Mouse (Mus musculus) v-Abl transformed pro-B cells (cell line): ENCODE results near the gene B3galt4.
"Not testable (repeated sequence)": the region's sequence is repeated elsewhere in the genome, so short reads cannot be mapped to it uniquely, and the experiment has no call there.

Experiments used
- in situ Hi-C, 2 experiments: fragments of 400-800 bp; cut with MboI; formaldehyde crosslinking; loops; one replicate each; pipeline ENCODE4 v1.15.1; 2025; ENCODE audit not compliant: unreplicated experiment in 2 of 2

The B3galt4 gene

DNA sequence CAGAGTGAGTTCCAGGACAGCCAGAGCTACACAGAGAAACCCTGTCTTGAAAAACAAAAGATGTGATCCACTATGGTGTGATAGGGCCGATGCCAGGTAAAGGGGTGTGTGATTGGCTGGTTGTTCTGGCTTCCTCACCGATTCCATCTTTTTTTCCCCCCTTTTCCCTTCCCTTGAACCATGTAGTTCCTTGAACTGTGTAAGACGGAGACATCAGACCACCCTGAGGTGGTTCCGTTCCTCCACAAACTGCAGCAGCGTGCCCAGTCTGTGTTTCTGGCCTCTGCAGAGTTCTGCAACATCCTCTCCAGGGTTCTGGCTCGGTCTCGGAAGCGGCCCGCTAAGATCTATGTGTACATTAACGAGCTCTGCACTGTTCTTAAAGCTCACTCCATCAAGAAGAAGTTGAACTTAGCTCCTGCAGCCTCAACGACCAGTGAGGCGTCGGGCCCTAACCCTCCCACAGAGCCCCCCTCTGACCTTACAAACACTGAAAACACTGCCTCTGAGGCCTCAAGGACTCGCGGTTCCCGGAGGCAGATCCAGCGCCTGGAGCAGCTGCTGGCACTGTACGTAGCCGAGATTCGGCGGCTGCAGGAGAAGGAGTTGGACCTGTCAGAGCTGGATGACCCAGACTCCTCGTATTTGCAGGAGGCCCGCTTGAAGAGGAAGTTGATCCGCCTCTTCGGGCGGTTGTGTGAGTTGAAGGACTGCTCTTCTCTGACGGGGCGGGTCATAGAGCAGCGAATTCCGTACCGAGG lies 40.1 kb downstream of the B3galt4 start:
- in situ Hi-C loops, result no loop called here

DNA sequence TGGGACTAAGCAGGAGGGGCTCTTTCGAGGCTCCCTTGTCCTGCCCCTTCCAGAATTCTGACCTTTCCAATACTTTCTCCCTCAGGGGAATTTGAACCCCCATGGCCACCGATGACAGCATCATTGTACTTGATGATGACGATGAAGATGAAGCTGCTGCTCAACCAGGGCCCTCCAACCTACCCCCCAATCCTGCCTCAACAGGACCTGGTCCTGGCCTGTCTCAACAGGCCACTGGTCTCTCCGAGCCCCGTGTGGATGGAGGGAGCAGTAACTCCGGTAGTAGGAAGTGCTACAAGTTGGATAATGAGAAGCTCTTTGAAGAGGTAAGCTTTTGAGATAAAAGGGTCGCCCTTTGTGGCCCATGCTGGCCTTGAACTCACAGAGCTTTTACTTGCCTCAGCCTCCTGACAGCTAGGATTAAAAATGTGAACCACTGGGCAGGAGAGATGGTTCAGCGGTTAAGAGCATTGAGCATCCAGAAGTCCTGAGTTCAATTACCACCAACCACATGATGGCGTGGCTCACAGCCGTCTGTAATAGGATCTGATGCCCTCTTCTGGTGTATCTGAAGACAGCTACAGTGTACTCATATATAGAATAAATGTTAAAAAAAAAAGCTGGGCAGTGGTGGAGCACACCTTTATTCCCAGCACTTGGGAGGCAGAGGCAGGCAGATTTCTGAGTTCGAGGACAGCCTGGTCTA lies 40.8 kb downstream of the B3galt4 start:
- in situ Hi-C loops, result no loop called here

DNA sequence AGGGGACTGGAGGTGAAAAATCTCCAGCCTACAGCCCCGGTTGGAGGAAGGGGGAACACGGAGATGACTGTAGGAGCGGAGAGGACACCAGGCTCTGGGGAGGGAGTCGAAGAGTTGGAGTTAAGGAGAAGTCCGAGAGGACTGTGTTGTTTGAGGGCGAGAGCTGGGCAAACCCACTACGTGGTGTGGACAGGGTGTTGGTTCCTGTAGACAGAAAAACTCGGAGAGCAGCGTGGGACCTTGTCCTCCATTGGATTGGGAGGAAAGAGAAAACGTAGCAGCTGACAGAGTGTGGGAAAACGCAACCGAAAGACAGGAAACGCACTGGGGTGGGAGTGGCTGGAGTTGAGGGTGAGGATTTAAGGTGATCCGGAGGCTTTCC lies 41.4 kb downstream of the B3galt4 start:
- in situ Hi-C loops, result no loop called here

DNA sequence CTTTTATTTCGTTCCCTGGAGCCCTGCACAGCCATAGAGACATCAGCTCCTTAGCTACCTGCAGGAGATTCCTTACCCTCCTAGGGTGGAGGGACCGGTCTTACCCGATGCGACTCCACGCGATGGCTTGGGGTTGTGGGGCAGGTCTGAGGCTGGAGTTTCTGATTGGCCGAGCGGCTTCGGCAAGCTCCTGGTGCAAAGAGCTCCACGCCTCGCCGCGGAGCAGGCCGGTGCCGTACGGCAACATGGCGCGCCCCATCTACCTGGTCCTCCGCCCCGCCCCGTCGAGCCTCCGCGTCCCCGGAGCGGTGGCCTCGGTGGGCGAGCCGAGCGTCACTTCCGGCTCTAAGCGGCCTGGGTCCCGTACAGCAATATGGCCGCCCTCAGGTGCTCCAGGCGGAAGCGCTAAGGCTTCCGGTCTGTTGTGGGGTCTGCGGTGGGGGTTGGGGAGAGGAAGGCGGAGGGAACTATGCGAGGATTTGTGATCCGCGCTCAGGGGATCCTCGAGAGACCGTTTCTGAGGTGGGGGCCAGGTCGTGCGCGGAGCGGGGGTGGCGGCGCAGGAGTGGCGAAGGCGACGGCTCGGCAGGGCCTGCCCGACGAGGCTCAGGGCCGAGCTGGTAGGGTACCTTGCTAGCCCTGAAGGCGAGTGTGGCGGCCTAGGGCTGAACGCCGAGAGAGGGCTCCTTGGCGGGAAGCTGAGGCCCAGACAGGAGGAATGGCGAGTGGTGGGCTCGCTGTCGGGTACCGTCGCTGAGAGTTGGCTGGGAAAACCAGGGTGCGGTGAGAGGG lies 42.0 kb downstream of the B3galt4 start, which contains the start of gene Daxx:
Daxx (plus strand) TSS at position 338 of the 792 bp plus-strand sequence.
- in situ Hi-C loops, result no loop called here

DNA sequence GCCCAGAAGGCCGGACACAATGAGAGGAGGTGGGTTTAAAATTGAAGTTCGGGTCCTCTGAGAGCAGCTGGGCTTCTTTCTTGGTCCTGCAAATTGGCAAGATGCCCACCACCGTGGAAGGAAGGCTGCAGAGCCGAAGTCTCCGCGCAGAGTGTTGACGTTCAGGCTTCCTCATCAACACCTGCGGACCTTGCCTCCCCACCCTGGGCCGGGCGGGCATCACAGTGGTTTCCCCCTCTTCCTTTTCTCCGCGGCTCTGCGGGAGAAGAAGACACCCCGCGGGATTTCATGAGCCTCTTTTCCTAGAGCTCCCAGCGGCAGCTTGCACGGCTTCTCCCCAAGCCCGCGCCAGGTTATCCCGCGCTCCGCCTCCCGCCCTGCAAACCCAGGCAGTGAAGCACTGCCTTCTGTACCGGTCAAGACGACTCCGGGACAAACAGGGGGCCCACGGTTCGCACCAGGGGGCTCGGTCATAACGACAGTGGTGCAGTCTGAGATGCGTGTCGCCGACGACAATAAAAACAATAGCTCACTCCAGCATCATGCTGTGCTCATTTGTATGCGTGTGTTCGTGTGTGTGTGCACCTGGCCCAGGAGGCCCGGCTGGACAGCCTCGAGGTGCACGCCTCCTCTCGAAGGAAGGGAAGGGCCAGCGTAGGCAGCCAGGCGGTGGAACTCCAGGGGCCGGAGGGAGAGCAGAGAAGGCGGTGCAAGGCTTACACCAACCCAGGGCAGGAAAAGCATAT lies 42.8 kb downstream of the B3galt4 start:
- in situ Hi-C loops, result no loop called here

DNA sequence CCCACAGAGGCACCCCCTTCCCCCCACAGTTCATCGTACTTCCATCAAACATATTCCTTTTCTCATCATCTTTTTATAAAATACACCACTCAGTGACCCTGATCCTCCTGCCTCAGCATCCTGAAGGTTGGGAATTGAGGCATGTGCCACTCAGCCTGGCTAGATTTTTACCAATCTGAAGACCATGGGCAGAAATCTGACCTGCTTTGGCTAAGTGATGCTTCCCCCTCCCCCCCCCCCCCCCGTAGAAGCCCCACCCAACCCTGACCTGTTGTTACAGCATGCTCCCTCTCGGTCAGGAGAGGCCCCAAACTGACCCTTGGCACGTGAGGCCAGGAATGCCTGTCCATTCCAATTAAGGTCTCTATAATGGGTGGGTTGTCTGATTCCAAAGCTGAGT lies 46.5 kb downstream of the B3galt4 start, which contains the start of gene Platr17:
Platr17 (plus strand) TSS at position 301 of the 400 bp plus-strand sequence.
- in situ Hi-C loops, result not testable (repeated sequence)

DNA sequence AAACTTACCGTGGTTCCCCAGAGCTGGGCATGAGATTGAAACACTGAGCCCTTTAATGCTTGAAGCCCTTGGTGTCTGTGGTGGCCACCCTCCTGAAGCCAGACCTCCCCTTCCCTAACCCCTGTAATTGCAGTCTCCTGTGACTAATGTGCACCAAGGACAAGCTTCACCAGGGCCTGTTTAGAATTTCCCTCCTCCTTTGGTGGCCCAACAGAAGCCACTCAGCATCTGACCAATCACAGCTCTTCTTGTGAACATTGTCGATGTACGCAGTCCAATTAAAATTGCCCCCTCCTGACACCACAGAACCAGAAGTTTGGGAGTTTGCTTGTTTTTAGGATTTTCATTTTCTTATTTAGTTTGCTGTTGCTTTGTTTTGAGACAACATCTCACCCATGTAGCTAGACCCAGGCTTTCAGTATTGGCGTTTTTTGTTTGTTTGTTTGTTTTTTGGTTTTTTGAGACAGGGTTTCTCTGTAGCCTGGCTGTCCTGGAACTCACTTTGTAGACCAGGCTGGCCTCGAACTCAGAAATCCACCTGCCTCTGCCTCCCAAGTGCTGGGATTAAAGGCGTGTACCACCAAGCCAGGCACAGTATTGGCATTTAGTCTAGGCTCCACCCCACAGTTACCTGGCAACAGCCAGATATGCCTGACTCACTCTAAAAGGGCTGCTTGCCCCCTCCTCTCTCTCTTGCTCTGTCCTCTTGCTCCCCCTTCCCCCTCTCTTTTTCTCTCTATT lies 47.2 kb downstream of the B3galt4 start:
- in situ Hi-C loops, result not testable (repeated sequence)

DNA sequence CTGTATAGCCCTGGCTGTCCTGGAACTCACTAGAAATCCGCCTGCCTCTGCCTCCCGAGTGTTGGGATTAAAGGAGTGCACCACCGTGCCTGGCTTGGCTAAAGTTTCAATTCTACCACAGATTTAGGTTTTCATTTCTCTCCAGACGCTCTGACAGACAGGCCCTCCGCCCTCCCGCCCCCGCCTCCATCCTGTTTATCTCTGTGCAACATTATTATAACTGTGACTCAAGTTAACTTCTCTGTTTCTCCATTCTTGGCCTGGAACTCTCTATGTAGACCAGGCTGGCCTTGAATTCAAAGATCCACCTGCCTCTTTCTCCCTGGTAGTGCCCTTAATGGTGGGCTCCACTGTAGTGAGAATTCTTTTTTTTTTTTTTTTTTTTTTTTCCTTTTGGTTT lies 48.8 kb downstream of the B3galt4 start:
- in situ Hi-C loops, result no loop called here

DNA sequence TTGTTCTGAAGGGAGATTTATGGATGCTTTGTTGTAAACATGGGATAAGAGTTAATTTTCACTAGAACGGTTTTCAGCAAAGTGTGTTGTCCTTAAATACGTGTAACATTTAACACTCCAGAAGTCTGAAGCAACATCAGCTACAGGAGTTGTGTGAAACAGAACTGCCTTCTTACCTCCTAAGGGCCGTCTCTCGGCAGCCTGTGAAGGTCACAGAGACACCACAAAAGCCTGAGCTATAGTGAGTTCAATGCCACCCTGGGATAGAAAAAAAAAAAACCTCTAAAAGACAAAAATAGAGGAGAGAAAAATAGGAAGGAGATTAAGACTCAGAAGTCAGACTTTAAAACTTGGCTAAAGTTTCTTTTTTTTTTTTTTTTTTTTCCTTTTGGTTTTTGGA lies 49.2 kb downstream of the B3galt4 start:
- in situ Hi-C loops, result no loop called here

DNA sequence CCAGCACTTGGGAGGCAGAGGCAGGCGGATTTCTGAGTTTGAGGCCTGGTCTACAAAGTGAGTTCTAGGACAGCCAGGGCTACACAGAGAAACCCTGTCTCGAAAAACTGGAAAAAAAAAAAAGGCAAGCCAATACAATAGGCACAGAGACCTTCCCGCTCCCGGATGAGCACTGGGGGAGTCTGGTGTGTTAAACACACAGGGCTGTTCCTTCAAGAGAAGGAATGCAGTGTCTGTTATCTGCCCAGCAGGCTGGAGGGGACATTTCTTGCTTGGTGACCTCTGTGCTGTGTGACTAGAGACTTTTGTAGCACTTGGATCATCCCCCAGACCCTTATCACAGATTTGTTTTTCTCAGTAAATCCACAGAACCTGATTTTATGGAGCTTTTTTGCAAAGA lies 49.6 kb downstream of the B3galt4 start:
- in situ Hi-C loops, result no loop called here

DNA sequence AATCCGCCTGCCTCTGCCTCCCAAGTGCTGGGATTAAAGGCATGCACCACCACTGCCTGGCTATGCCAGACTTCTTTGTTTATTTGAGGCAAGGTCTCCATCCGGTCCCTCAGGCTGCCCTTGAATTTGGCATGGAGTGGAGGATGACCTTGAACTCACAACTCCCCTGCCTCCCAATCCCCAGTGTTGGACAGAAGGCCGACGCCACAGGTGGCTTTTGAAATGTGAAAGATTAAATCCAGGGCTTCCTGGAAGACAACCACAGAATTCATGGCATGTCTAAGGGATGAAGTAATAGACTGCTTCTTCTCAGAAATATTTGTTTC lies 50.3 kb downstream of the B3galt4 start:
- in situ Hi-C loops, result no loop called here

DNA sequence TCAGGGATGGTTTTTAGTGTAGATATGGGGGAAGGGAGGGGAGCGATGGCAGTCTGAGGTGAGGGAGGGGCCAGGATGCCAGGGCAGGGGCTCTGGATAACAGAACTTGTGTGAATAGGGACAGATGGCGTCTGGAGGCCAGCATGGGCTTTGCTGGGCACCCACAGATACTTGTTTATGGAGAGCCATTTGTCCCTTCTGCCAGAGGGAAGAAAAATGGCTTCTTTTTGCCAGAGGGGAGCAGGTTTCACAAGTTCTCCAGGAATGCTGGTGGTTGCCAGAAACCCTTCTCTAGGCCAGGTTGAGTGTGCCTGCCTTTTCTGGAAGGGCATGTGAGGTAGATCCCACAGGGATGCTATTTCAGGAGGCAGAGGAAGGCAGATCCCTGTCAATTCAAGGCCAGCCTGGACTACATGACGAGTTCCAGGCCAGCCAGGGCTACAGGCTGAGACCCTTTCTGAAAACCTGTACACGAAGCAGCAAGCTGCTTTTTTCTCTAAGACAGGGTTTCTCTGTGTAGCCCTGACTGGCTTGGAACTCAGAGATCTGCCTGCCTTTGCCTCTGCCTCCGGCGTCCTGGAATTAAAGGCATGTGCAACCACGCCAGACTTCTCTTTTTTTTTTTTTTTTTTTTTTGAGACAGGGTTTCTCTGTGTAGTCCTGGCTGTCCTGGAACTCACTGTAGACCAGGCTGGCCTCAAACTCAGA lies 50.9 kb downstream of the B3galt4 start:
- in situ Hi-C loops, result no loop called here
